Mouse (Mus musculus): ENCODE data around the gene Mccc1. TPM values are rescaled to one million over a fixed set of nuclear protein-coding genes. Genes with fewer than 3 reads are reported as not detected.

Mccc1 gene
- 10 to 100 TPM; 26.2 to 30.5 TPM for polyA plus RNA-seq (2017; shearing (Covaris generic))

DNA sequence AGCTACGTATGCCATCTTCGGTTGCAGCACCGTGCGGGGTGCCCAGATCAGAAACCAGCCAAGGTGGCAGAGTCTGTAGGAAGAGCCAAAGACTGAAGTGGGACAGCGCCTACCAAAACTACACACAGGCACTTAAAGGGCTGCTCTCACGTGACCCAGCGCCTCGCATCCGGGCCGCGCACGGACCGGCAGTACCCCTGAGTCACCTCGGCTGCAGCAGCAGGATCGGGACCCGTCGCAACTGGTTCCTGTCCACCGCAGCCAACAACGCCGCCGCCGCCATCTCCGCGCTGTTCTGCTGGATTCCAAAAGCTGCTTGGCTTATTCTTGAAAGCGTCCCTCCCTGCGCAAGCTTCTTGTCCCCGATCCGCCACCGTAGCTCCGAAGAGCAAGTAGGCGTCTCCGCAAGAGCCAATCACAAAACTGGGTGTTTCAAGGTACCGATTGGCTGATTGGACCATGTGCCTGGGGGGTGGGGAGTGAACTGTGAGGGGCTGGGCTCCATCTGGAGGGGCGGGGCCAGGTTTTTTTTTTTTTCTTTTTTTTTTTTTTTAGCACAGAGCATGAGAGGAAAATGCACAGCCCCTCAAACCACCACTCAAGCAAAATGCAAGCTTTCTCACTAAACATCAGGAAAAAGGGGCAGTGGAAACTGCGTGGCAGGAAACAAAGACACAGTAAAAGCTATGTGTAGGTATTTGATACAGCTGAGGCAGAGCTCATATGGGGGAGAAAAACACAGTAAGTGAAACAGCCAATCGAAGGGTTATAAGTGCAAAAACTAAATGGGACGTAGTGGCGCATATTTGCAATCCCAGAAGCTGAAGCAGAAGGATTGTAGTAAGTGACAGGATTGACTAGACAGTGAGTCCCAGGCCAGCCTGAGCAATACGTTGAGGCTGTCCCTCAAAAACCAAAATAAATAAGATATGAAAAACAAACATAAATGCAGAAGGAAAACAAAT is at the start of gene Mccc1:
Gene Mccc1, minus strand, starts transcription at position 404 of the 965 bp plus-strand sequence.

DNA sequence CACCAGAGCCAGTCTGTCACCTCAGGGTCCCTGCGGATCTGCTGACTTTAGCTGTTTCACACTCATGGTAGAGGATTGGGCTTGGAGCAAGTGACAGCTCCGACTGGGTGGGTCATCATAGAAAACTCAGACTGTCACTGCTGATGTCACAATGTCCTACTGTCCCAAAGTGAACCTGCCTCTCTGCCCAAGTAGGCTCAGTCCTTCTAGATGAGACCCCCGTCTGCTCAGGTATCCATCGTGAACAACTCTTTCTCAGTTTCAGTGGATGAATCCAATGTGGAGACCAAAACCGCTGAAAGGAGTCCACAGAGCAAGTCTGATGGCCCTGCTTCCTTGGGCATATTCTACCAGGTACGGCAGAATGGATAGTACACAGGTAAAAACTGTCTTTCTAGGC is 63.1 kb downstream of the Mccc1 start, which contains the start of gene Dcun1d1:
Gene Dcun1d1, minus strand, starts transcription at position 101 of the 400 bp plus-strand sequence.

Other genes with a start within 250 kb of the Mccc1 start
- gene Atp11b, start 246.6 kb downstream of the Mccc1 start, polyA plus RNA-seq (2017; shearing (Covaris generic)): 100 to 1,000 TPM; 174 to 197 TPM
- gene Dcun1d1, start 63.2 kb downstream of the Mccc1 start, polyA plus RNA-seq (2017; shearing (Covaris generic)): 10 to 100 TPM; 58.0 to 64.6 TPM
- gene Ccdc144b, start 52.9 kb upstream of the Mccc1 start, polyA plus RNA-seq (2017; shearing (Covaris generic)): not detected
- gene Acad9, start 65.3 kb upstream of the Mccc1 start, polyA plus RNA-seq (2017; shearing (Covaris generic)): 10 to 100 TPM; 61.2 to 68.9 TPM
- 10 to 100 TPM in 1 of 2 experiments, 1 to 10 TPM in 1; 3.8 to 10.2 TPM for gene D3Ertd254e, start 150.3 kb upstream of the Mccc1 start, polyA plus RNA-seq (2017; shearing (Covaris generic))
- gene Qrfpr, start 221.6 kb upstream of the Mccc1 start, polyA plus RNA-seq (2017; shearing (Covaris generic)): 1 to 10 TPM in 1 of 2 experiments, under 1 TPM in 1; 0.18 to 1.5 TPM

Measured in inflammation-experienced regulatory T-cells (primary cell).